8 mouse cellular contexts compared by ENCODE assay signal in the genomic region with DNA sequence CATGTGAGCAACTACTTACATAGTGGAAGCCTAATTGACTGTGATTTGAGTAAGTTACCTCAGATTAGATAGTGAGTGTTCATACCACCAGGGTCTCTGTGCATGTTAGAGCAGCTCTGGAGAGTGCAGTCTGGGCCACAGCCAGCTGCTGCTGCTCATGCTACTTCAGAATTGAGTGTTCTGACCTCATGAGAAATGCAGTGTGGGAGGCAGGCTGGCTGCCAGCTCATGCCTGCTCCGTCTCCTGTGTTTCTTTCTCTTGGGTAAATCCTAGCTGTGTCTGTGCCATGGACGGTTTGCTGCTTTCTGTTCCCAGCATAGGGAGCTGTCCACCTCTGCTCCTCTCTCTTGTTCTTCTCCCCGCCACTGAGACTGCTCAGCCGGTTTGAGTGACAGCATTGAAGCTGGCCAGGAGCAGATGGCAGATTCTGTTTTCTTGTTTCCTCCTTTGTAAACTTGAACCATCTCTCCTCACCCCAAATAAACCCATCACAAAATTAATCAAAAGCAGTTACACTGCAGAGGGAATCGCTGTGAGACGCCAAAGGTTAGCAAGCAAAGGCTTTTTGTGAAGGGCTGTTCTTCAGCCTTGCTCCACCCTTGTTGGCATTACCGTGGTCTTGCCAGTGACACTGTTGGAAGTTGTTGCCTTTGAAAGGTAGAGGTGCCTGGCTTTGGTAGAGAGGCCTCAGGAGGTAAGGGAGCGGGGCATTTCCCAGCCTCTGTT. TPM values are rescaled to one million over a fixed set of nuclear protein-coding genes. Genes with fewer than 3 reads are reported as not detected.
DNase-seq lines count a peak whose midpoint lies in the region; ATAC-seq and TF ChIP-seq lines count a peak whose summit lies in the region.

No protein-coding gene starts in this region.

- H3K27ac ChIP-seq in heart, adult 2 months = peak overlapping the region; percentile 53
- H3K27ac ChIP-seq in liver, embryonic 11.5 days (ENCODE audit: low read depth, low read length) = peak overlapping the region; percentile 4; the same call in 1 of the 2 replicates
- H3K27ac ChIP-seq in neural tube, embryonic 13.5 days (replicated peaks) = peak overlapping the region; percentile 81

- ATAC-seq in liver, embryonic 11.5 days (replicated peaks; ENCODE audit: low FRiP score) = no peak; the same call in 1 of the 2 replicates
- ATAC-seq in neural tube, embryonic 13.5 days (ENCODE audit: low read depth) = peak; percentile 26; the same call in 1 of the 2 replicates

- DNase-seq in 3134 (ENCODE audit: extremely low read depth, insufficient read length, low spot score) = peak; percentile 54
- DNase-seq in Muller cell, postnatal 12 days (ENCODE audit: inconsistent ontology term) = peak; percentile 87
- DNase-seq in cerebellum, postnatal 36 days = peak; percentile 44 to 50
- peak; percentile 71 to 80 for DNase-seq in heart, adult 2 months
- peak; percentile 74 for DNase-seq in kidney, adult 11 months
- no peak for DNase-seq in liver, embryonic 11.5 days (ENCODE audit: low spot score)
- peak; percentile 54 for DNase-seq in thymus, postnatal 4 days

- H3K4me2 ChIP-seq in liver, embryonic 11.5 days = peak overlapping the region; percentile 26
- H3K4me2 ChIP-seq in neural tube, embryonic 13.5 days = peak overlapping the region; percentile 11; the same call in 1 of the 2 replicates

- H3K36me3 ChIP-seq in heart, adult 2 months (ENCODE audit: control insufficient read depth, insufficient read depth, low read length) = no peaks in the 10 kb centered on the region; the same call in 1 of the 2 replicates
- no peaks in the 10 kb centered on the region for H3K36me3 ChIP-seq in liver, embryonic 11.5 days (ENCODE audit: control insufficient read depth, insufficient read depth, low read length)
- no peaks in the 10 kb centered on the region for H3K36me3 ChIP-seq in neural tube, embryonic 13.5 days

- TF ChIP-seq CTCF in heart, adult 2 months (IDR thresholded peaks at IDR 0.05) = no peak

- no peaks in the 10 kb centered on the region for H3K27me3 ChIP-seq in heart, adult 2 months (ENCODE audit: control insufficient read depth, insufficient read depth, low read length)
- no peaks in the 10 kb centered on the region for H3K27me3 ChIP-seq in liver, embryonic 11.5 days (replicated peaks; ENCODE audit: control insufficient read depth, insufficient read depth, low read length)
- H3K27me3 ChIP-seq in neural tube, embryonic 13.5 days = no peaks in the 10 kb centered on the region

- peaks cover 6% of the 10 kb centered on the region for H3K79me2 ChIP-seq in heart, adult 2 months (replicated peaks; ENCODE audit: control insufficient read depth, insufficient read depth, low read length)

- intact Hi-C loops in heart, adult 2 months (cut with DNase I) = no loop called here

- peak; percentile 32; the same call in 1 of the 2 replicates for TF ChIP-seq EP300 in heart, adult 2 months (IDR thresholded peaks at IDR 0.05; ENCODE audit: insufficient read depth, low read depth, low read length)

- H3K4me3 ChIP-seq in heart, adult 2 months = peak overlapping the region; percentile 13; the same call in 1 of the 2 replicates
- H3K4me3 ChIP-seq in liver, embryonic 11.5 days (ENCODE audit: low read depth, low read length) = no peak overlapping the region
- no peak overlapping the region for H3K4me3 ChIP-seq in neural tube, embryonic 13.5 days

- peaks cover 40% of the 10 kb centered on the region for H3K4me1 ChIP-seq in heart, adult 2 months (ENCODE audit: control insufficient read depth, insufficient read depth, low read length)
- H3K4me1 ChIP-seq in liver, embryonic 11.5 days (replicated peaks; ENCODE audit: control insufficient read depth, insufficient read depth, low read length) = peaks cover 67% of the 10 kb centered on the region
- peaks cover 81% of the 10 kb centered on the region for H3K4me1 ChIP-seq in neural tube, embryonic 13.5 days (replicated peaks)

- no peaks in the 10 kb centered on the region for H3K9me3 ChIP-seq in liver, embryonic 11.5 days (ENCODE audit: control insufficient read depth, low read length)
- no peaks in the 10 kb centered on the region for H3K9me3 ChIP-seq in neural tube, embryonic 13.5 days

- 14% methylated on average over 8 of the region's 8 CpGs for WGBS in heart, adult 2 months
- WGBS in liver, embryonic 11.5 days = 44% methylated on average over 8 of the region's 8 CpGs
- WGBS in neural tube, embryonic 13.5 days = 42% methylated on average over 8 of the region's 8 CpGs

- H3K9ac ChIP-seq in heart, adult 2 months (ENCODE audit: low read depth, low read length) = no peak overlapping the region
- H3K9ac ChIP-seq in liver, embryonic 11.5 days (ENCODE audit: low read depth, low read length) = no peak overlapping the region
- H3K9ac ChIP-seq in neural tube, embryonic 13.5 days = peak overlapping the region; percentile 44; the same call in 1 of the 2 replicates

- no peak for TF ChIP-seq POLR2A in heart, adult 2 months (IDR thresholded peaks at IDR 0.05; ENCODE audit: insufficient read depth, low read depth, low read length)

RNA-seq across cellular contexts. Expression of a gene that starts 10.5 kb away (rescaled TPM):
- 10 to 100 TPM; 21.4 to 23.2 TPM for total RNA-seq in heart, adult 2 months (2021)
- polyA plus RNA-seq in heart, adult 2 months (2012; rRNA removed) = 15.7 and 17.6 TPM in 2 replicates
- polyA plus RNA-seq in liver, embryonic 11.5 days (2014; fragmentation: Nextera tagmentation; extraction: Ambion mirVana) = 50.7 and 53.6 TPM in 2 replicates
- 110 and 113 TPM in 2 replicates for polyA plus RNA-seq in neural tube, embryonic 13.5 days (2015; fragmentation: Nextera tagmentation; extraction: Ambion mirVana)

Comparison
In these comparisons a context has a peak if more than half of its experiments do, and no peak if none do; other contexts are left out.
1. H3K27ac ChIP-seq: peak in every context shown above with its lines; median percentile 81 in neural tube, embryonic 13.5 days; 53 in heart, adult 2 months; 4 in liver, embryonic 11.5 days.